Mouse (Mus musculus): ENCODE measurements at regions not wholly inside any gene's neighbourhood (a gene's known extent, or its start where the extent isn't known, plus 50 kb on each side); places are given as distances from the start of the nearest gene placed in this dataset.

- no peak for DNase-seq (ENCODE audit: low spot score in 2 of 2)
These were observed 58.8 kb upstream of the L3mbtl3 start for GRCm38 (mm10) chr10:26434586-26434985.

- DNase-seq (ENCODE audit: low spot score in 2 of 2), result no peak
These were observed 64.9 kb upstream of the L3mbtl3 start for GRCm38 (mm10) chr10:26440720-26441119.

GRCm38 (mm10) chr10:26484311-26484710 lies 108.5 kb upstream of the L3mbtl3 start:
- no peak for DNase-seq (ENCODE audit: low spot score in 2 of 2)

GRCm38 (mm10) chr10:26491351-26491750 lies 115.6 kb upstream of the L3mbtl3 start:
- DNase-seq (ENCODE audit: low spot score in 2 of 2), result no peak

- no peak for DNase-seq (ENCODE audit: low spot score in 2 of 2)
These were observed 116.4 kb upstream of the L3mbtl3 start for GRCm38 (mm10) chr10:26492146-26492545.

- no peak for DNase-seq (ENCODE audit: low spot score in 2 of 2)
These were observed 117.2 kb upstream of the L3mbtl3 start for GRCm38 (mm10) chr10:26492856-26493484.

GRCm38 (mm10) chr10:26493801-26494200 lies 118.0 kb upstream of the L3mbtl3 start:
- DNase-seq (ENCODE audit: low spot score in 2 of 2), result no peak

GRCm38 (mm10) chr10:26494380-26494781 lies 118.6 kb upstream of the L3mbtl3 start:
- DNase-seq (ENCODE audit: low spot score in 2 of 2), result peak in 1 of 2 experiments; percentile 38

GRCm38 (mm10) chr10:26500265-26500935 lies 124.6 kb upstream of the L3mbtl3 start:
- peak; percentile 7 to 23 for DNase-seq (ENCODE audit: low spot score in 2 of 2)

GRCm38 (mm10) chr10:26520879-26521278 lies 145.1 kb upstream of the L3mbtl3 start:
- no peak for DNase-seq (ENCODE audit: low spot score in 2 of 2)

GRCm38 (mm10) chr10:26525848-26526546 lies 150.2 kb upstream of the L3mbtl3 start:
- DNase-seq (ENCODE audit: low spot score in 2 of 2), result no peak

- DNase-seq (ENCODE audit: low spot score in 2 of 2), result no peak
These were observed 164.4 kb upstream of the L3mbtl3 start for GRCm38 (mm10) chr10:26540189-26540588.

- DNase-seq (ENCODE audit: low spot score in 2 of 2), result no peak
These were observed 168.3 kb upstream of the L3mbtl3 start for GRCm38 (mm10) chr10:26544061-26544460.

GRCm38 (mm10) chr10:26544796-26545195 lies 169.0 kb upstream of the L3mbtl3 start:
- DNase-seq (ENCODE audit: low spot score in 2 of 2), result no peak

- DNase-seq (ENCODE audit: low spot score in 2 of 2), result no peak
These were observed 180.5 kb upstream of the L3mbtl3 start for GRCm38 (mm10) chr10:26556246-26556645.

GRCm38 (mm10) chr10:26558118-26558517 lies 182.3 kb upstream of the L3mbtl3 start:
- no peak for DNase-seq (ENCODE audit: low spot score in 2 of 2)

- no peak for DNase-seq (ENCODE audit: low spot score in 2 of 2)
These were observed 183.6 kb upstream of the L3mbtl3 start for GRCm38 (mm10) chr10:26559323-26559722.

- DNase-seq (ENCODE audit: low spot score in 2 of 2), result no peak
These were observed 184.7 kb upstream of the L3mbtl3 start for GRCm38 (mm10) chr10:26560456-26560855.

- peak; percentile 3 to 39 for DNase-seq (ENCODE audit: low spot score in 2 of 2)
These were observed 188.7 kb upstream of the L3mbtl3 start for GRCm38 (mm10) chr10:26564462-26564861.

- DNase-seq (ENCODE audit: low spot score in 2 of 2), result no peak
These were observed 185.6 kb upstream of the Arhgap18 start for GRCm38 (mm10) chr10:26567613-26568012.

GRCm38 (mm10) chr10:26570468-26570867 lies 182.8 kb upstream of the Arhgap18 start:
- no peak for DNase-seq (ENCODE audit: low spot score in 2 of 2)

GRCm38 (mm10) chr10:26571377-26571776 lies 181.8 kb upstream of the Arhgap18 start:
- DNase-seq (ENCODE audit: low spot score in 2 of 2), result no peak

GRCm38 (mm10) chr10:26576153-26576552 lies 177.1 kb upstream of the Arhgap18 start:
- no peak for DNase-seq (ENCODE audit: low spot score in 2 of 2)
